Mouse (Mus musculus): ENCODE measurements around the gene Edf1.

Edf1 gene

GRCm38 (mm10) chr2:25557221-25557963 is at the start of gene Edf1:
Edf1 (plus strand) TSS chr2:25557847.
- in situ Hi-C loops (cut with MboI; ENCODE audit: unreplicated experiment in 2 of 2), result loop anchor here in 1 of 2 experiments (10.0 kb wide), 1 partner anchor 53 kb away; the partner anchor contains the start of genes C8g and Fbxw5

GRCm38 (mm10) chr2:25509912-25510311 is 47.7 kb upstream of the Edf1 start:
- in situ Hi-C loops (cut with MboI; ENCODE audit: unreplicated experiment in 2 of 2), result loop anchor here (10.0 to 25.0 kb wide), 2 partner anchors 45 to 1402 kb away; partner anchors contain the start of genes Edf1 (in 1 of the 2), Med22 (in 1 of the 2), Rpl7a (in 1 of the 2) and Surf1 (in 1 of the 2)

GRCm38 (mm10) chr2:25526510-25527302 is 30.9 kb upstream of the Edf1 start:
- in situ Hi-C loops (cut with MboI; ENCODE audit: unreplicated experiment in 2 of 2), result no loop called here

- in situ Hi-C loops (cut with MboI; ENCODE audit: unreplicated experiment in 2 of 2), result no loop called here
Measured at GRCm38 (mm10) chr2:25533707-25534106, 23.9 kb upstream of the Edf1 start.

- in situ Hi-C loops (cut with MboI; ENCODE audit: unreplicated experiment in 2 of 2), result no loop called here
Measured at GRCm38 (mm10) chr2:25534178-25534865, 23.3 kb upstream of the Edf1 start.

- in situ Hi-C loops (cut with MboI; ENCODE audit: unreplicated experiment in 2 of 2), result no loop called here
Measured at GRCm38 (mm10) chr2:25534866-25535182, 22.8 kb upstream of the Edf1 start.

- in situ Hi-C loops (cut with MboI; ENCODE audit: unreplicated experiment in 2 of 2), result no loop called here
Measured at GRCm38 (mm10) chr2:25536531-25536930, 21.1 kb upstream of the Edf1 start.

- in situ Hi-C loops (cut with MboI; ENCODE audit: unreplicated experiment in 2 of 2), result no loop called here
Measured at GRCm38 (mm10) chr2:25540541-25540948, 17.1 kb upstream of the Edf1 start.

GRCm38 (mm10) chr2:25541644-25542367 is 15.8 kb upstream of the Edf1 start:
- in situ Hi-C loops (cut with MboI; ENCODE audit: unreplicated experiment in 2 of 2), result no loop called here

- in situ Hi-C loops (cut with MboI; ENCODE audit: unreplicated experiment in 2 of 2), result no loop called here
Measured at GRCm38 (mm10) chr2:25545996-25546810, 11.4 kb upstream of the Edf1 start.

GRCm38 (mm10) chr2:25546811-25547491 is 10.7 kb upstream of the Edf1 start, which contains the start of gene Traf2:
Traf2 (minus strand) TSS chr2:25546940.
- in situ Hi-C loops (cut with MboI; ENCODE audit: unreplicated experiment in 2 of 2), result no loop called here

- in situ Hi-C loops (cut with MboI; ENCODE audit: unreplicated experiment in 2 of 2), result no loop called here
Measured at GRCm38 (mm10) chr2:25549021-25549991, 8.3 kb upstream of the Edf1 start.

GRCm38 (mm10) chr2:25551186-25551585 is 6.5 kb upstream of the Edf1 start:
- in situ Hi-C loops (cut with MboI; ENCODE audit: unreplicated experiment in 2 of 2), result loop anchor here in 1 of 2 experiments (5.0 to 10.0 kb wide), 2 partner anchors 46 to 129 kb away; partner anchors contain the start of genes C8g, Fbxw5 and Fut7

- in situ Hi-C loops (cut with MboI; ENCODE audit: unreplicated experiment in 2 of 2), result loop anchor here in 1 of 2 experiments (5.0 to 10.0 kb wide), 2 partner anchors 48 to 131 kb away; partner anchors contain the start of genes C8g, Fbxw5 and Fut7
Measured at GRCm38 (mm10) chr2:25553171-25553786, 4.4 kb upstream of the Edf1 start.

GRCm38 (mm10) chr2:25555479-25555878 is 2.2 kb upstream of the Edf1 start:
- in situ Hi-C loops (cut with MboI; ENCODE audit: unreplicated experiment in 2 of 2), result loop anchor here in 1 of 2 experiments (10.0 kb wide), 1 partner anchor 51 kb away; the partner anchor contains the start of genes C8g and Fbxw5

GRCm38 (mm10) chr2:25556296-25556695 is 1.4 kb upstream of the Edf1 start:
- in situ Hi-C loops (cut with MboI; ENCODE audit: unreplicated experiment in 2 of 2), result loop anchor here in 1 of 2 experiments (10.0 kb wide), 1 partner anchor 51 kb away; the partner anchor contains the start of genes C8g and Fbxw5

- in situ Hi-C loops (cut with MboI; ENCODE audit: unreplicated experiment in 2 of 2), result loop anchor here in 1 of 2 experiments (10.0 kb wide), 1 partner anchor 53 kb away; the partner anchor contains the start of genes C8g and Fbxw5
Measured at GRCm38 (mm10) chr2:25557964-25558360, 315 bp downstream of the Edf1 start.
